Mouse (Mus musculus): Measurements from ENCODE around the gene Olfr229. TPM values are rescaled to one million over a fixed set of nuclear protein-coding genes. Genes with fewer than 3 reads are reported as not detected.

Olfr229 gene
- polyA plus RNA-seq, 1 experiment from 2014 or later, result not detected

Other genes starting within 250 kb of the Olfr229 start
- gene Olfr963, start 240.1 kb upstream of the Olfr229 start, polyA plus RNA-seq (2015; fragmentation: Nextera tagmentation; extraction: Ambion mirVana), result not detected in 2 replicates
- gene Olfr149, start 200.2 kb upstream of the Olfr229 start, polyA plus RNA-seq (2015; fragmentation: Nextera tagmentation; extraction: Ambion mirVana), result not detected in 2 replicates
- gene Olfr965, start 196.0 kb upstream of the Olfr229 start, polyA plus RNA-seq (2015; fragmentation: Nextera tagmentation; extraction: Ambion mirVana), result not detected in 2 replicates
- gene Olfr150, start 176.4 kb upstream of the Olfr229 start, polyA plus RNA-seq (2015; fragmentation: Nextera tagmentation; extraction: Ambion mirVana), result not detected in 2 replicates
- gene Olfr967, start 161.1 kb upstream of the Olfr229 start, polyA plus RNA-seq (2015; fragmentation: Nextera tagmentation; extraction: Ambion mirVana), result not detected in 2 replicates
- gene Olfr968, start 124.1 kb upstream of the Olfr229 start, polyA plus RNA-seq (2015; fragmentation: Nextera tagmentation; extraction: Ambion mirVana), result not detected in 2 replicates
- not detected in 2 replicates for gene Olfr969, start 116.4 kb upstream of the Olfr229 start, polyA plus RNA-seq (2015; fragmentation: Nextera tagmentation; extraction: Ambion mirVana)
- gene Olfr970, start 98.5 kb upstream of the Olfr229 start, polyA plus RNA-seq (2015; fragmentation: Nextera tagmentation; extraction: Ambion mirVana), result not detected in 2 replicates
- not detected in 2 replicates for gene Olfr971, start 70.5 kb upstream of the Olfr229 start, polyA plus RNA-seq (2015; fragmentation: Nextera tagmentation; extraction: Ambion mirVana)
- not detected in 2 replicates for gene Olfr972, start 40.9 kb upstream of the Olfr229 start, polyA plus RNA-seq (2015; fragmentation: Nextera tagmentation; extraction: Ambion mirVana)
- not detected in 2 replicates for gene Olfr974, start 30.2 kb downstream of the Olfr229 start, polyA plus RNA-seq (2015; fragmentation: Nextera tagmentation; extraction: Ambion mirVana)
- not detected in 2 replicates for gene Olfr975, start 44.7 kb downstream of the Olfr229 start, polyA plus RNA-seq (2015; fragmentation: Nextera tagmentation; extraction: Ambion mirVana)
- gene Olfr976, start 53.8 kb downstream of the Olfr229 start, polyA plus RNA-seq (2015; fragmentation: Nextera tagmentation; extraction: Ambion mirVana), result not detected in 2 replicates
- gene Olfr978, start 84.8 kb downstream of the Olfr229 start, polyA plus RNA-seq (2015; fragmentation: Nextera tagmentation; extraction: Ambion mirVana), result not detected in 2 replicates
- gene Olfr979, start 96.1 kb downstream of the Olfr229 start, polyA plus RNA-seq (2015; fragmentation: Nextera tagmentation; extraction: Ambion mirVana), result not detected in 2 replicates
- gene Olfr980, start 102.2 kb downstream of the Olfr229 start, polyA plus RNA-seq (2015; fragmentation: Nextera tagmentation; extraction: Ambion mirVana), result not detected in 2 replicates
- gene Olfr981, start 114.1 kb downstream of the Olfr229 start, polyA plus RNA-seq (2015; fragmentation: Nextera tagmentation; extraction: Ambion mirVana), result not detected in 2 replicates
- gene Olfr982, start 166.5 kb downstream of the Olfr229 start, polyA plus RNA-seq (2015; fragmentation: Nextera tagmentation; extraction: Ambion mirVana), result not detected in 2 replicates
- gene Olfr983, start 186.3 kb downstream of the Olfr229 start, polyA plus RNA-seq (2015; fragmentation: Nextera tagmentation; extraction: Ambion mirVana), result not detected in 2 replicates
- gene Olfr984, start 206.9 kb downstream of the Olfr229 start, polyA plus RNA-seq (2015; fragmentation: Nextera tagmentation; extraction: Ambion mirVana), result not detected in 2 replicates
- not detected in 2 replicates for gene Olfr985, start 222.8 kb downstream of the Olfr229 start, polyA plus RNA-seq (2015; fragmentation: Nextera tagmentation; extraction: Ambion mirVana)
- not detected in 2 replicates for gene Tmem225, start 240.8 kb downstream of the Olfr229 start, polyA plus RNA-seq (2015; fragmentation: Nextera tagmentation; extraction: Ambion mirVana)

Data from neural tube, embryonic 13.5 days (tissue).